In the genomic region with DNA sequence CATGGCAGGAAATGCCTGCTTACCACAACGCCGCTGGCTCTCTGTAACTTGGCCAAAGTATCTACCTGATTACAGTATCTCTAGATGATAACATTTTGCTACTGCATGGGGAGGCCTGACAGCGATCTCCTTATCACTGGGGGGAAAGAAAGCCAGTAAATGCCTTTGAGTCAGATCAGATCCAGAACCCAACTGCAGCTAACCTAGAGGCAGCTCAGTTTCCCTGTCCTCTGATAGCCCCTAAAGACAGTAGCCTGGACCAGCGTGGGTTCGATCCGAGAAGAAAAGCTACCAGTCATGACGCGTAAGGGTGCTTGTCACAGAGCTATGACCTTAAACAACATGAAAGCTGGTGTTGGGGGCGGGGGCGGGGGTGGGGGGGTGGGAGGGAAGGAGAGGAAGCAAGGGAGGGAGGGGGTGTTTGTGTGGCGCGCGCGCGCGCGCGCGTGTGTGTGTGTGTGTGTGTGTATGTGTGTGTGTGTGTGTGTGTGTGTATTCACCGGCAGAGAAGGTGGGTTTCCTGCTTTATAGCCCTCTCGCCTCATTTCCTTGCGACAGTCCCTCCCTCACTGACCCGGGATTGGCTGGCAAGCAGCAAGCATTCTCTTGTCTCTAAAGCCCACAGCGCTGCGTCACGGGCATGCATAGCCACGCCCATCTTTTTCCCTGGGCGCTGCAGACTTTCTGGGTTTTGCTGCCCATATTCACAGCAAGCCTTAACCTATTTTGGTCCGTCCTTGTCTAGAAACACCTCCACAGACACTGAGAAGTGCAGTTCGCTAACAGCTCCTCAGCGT, we compare ENCODE assay signal across 7 mouse cellular contexts. TPM values are rescaled to one million over a fixed set of nuclear protein-coding genes. Genes with fewer than 3 reads are reported as not detected.
DNase-seq lines count a peak whose midpoint lies in the region; ATAC-seq and TF ChIP-seq lines count a peak whose summit lies in the region.

No protein-coding gene starts in this region.

- TF ChIP-seq CTCF in intestine, postnatal 0 days (IDR thresholded peaks at IDR 0.05; ENCODE audit: low read depth): no peak
- TF ChIP-seq CTCF in small intestine, adult 2 months (IDR thresholded peaks at IDR 0.05; ENCODE audit: extremely low read depth, insufficient read length, insufficient replicate concordance, low read depth, low read length): no peak

- 8% methylated on average over 21 of the region's 31 CpGs for WGBS in embryonic facial prominence, embryonic 10.5 days
- 2% methylated on average over 23 of the region's 31 CpGs for WGBS in intestine, postnatal 0 days
- WGBS in midbrain, embryonic 10.5 days: 8% methylated on average over 22 of the region's 31 CpGs
- WGBS in small intestine, adult 2 months: 2% methylated on average over 25 of the region's 31 CpGs

- H3K9me3 ChIP-seq in embryonic facial prominence, embryonic 10.5 days: no peaks in the 10 kb centered on the region
- no peaks in the 10 kb centered on the region for H3K9me3 ChIP-seq in intestine, postnatal 0 days (ENCODE audit: control insufficient read depth)
- no peaks in the 10 kb centered on the region for H3K9me3 ChIP-seq in midbrain, embryonic 10.5 days (replicated peaks)

- H3K4me1 ChIP-seq in embryonic facial prominence, embryonic 10.5 days: peaks cover 16% of the 10 kb centered on the region
- H3K4me1 ChIP-seq in intestine, postnatal 0 days (replicated peaks; ENCODE audit: control insufficient read depth, insufficient read depth, low read length): no peaks in the 10 kb centered on the region
- H3K4me1 ChIP-seq in midbrain, embryonic 10.5 days: peaks cover 13% of the 10 kb centered on the region
- H3K4me1 ChIP-seq in small intestine, adult 2 months (ENCODE audit: control insufficient read depth, insufficient read depth, insufficient read length, low read length): peaks cover 2% of the 10 kb centered on the region

- ATAC-seq in granulocyte monocyte progenitor cell, adult 5-6 weeks (replicated peaks; ENCODE audit: poor library complexity, severe bottlenecking): peak; percentile 98
- peak; percentile 91 for ATAC-seq in intestine, postnatal 0 days

- H3K9ac ChIP-seq in intestine, postnatal 0 days (ENCODE audit: low read depth, low read length): peak overlapping the region; percentile 42

- peak overlapping the region; percentile 82 for H3K27ac ChIP-seq in embryonic facial prominence, embryonic 10.5 days (replicated peaks)
- peak overlapping the region; percentile 82 for H3K27ac ChIP-seq in intestine, postnatal 0 days (ENCODE audit: low read depth, low read length)
- H3K27ac ChIP-seq in midbrain, embryonic 10.5 days (replicated peaks): peak overlapping the region; percentile 76
- H3K27ac ChIP-seq in small intestine, adult 2 months (ENCODE audit: insufficient read depth, low read depth, low read length): peak overlapping the region; percentile 52

- no peaks in the 10 kb centered on the region for H3K27me3 ChIP-seq in embryonic facial prominence, embryonic 10.5 days (replicated peaks; ENCODE audit: low read depth, poor library complexity, severe bottlenecking)
- H3K27me3 ChIP-seq in intestine, postnatal 0 days (replicated peaks; ENCODE audit: control insufficient read depth, insufficient read depth, low read length): no peaks in the 10 kb centered on the region
- H3K27me3 ChIP-seq in midbrain, embryonic 10.5 days (ENCODE audit: low read depth, poor library complexity, severe bottlenecking): no peaks in the 10 kb centered on the region
- no peaks in the 10 kb centered on the region for H3K27me3 ChIP-seq in small intestine, adult 2 months (ENCODE audit: control insufficient read depth, insufficient read depth, low read length)

- TF ChIP-seq POLR2A in small intestine, adult 2 months (IDR thresholded peaks at IDR 0.05; ENCODE audit: low read depth, low read length): no peak

- peak overlapping the region; percentile 65 for H3K4me2 ChIP-seq in intestine, postnatal 0 days (replicated peaks; ENCODE audit: low read depth)

- no peaks in the 10 kb centered on the region for H3K36me3 ChIP-seq in embryonic facial prominence, embryonic 10.5 days (replicated peaks)
- no peaks in the 10 kb centered on the region for H3K36me3 ChIP-seq in intestine, postnatal 0 days (ENCODE audit: control insufficient read depth, insufficient read depth)
- no peaks in the 10 kb centered on the region for H3K36me3 ChIP-seq in midbrain, embryonic 10.5 days
- no peaks in the 10 kb centered on the region for H3K36me3 ChIP-seq in small intestine, adult 2 months (ENCODE audit: control insufficient read depth, insufficient read depth, low read length)

- DNase-seq in adrenal gland, postnatal 10 days: peak; percentile 91
- peak; percentile 91 for DNase-seq in embryonic facial prominence, embryonic 10.5 days (ENCODE audit: low spot score)
- DNase-seq in left cerebral cortex, postnatal 36 days (ENCODE audit: low spot score in 2 of 2): peak; percentile 80 to 81
- peak; percentile 86 for DNase-seq in midbrain, embryonic 10.5 days (ENCODE audit: low spot score)

- peak overlapping the region; percentile 61 for H3K4me3 ChIP-seq in embryonic facial prominence, embryonic 10.5 days
- H3K4me3 ChIP-seq in intestine, postnatal 0 days (ENCODE audit: low read depth, low read length): peak overlapping the region; percentile 26
- peak overlapping the region; percentile 58 for H3K4me3 ChIP-seq in midbrain, embryonic 10.5 days
- peak overlapping the region; percentile 51 for H3K4me3 ChIP-seq in small intestine, adult 2 months (ENCODE audit: low read depth, low read length)

- intact Hi-C loops in left cerebral cortex, postnatal 36 days (cut with DNase I): loop anchor here (1.0 kb wide), 1 partner anchor 20 kb away; no protein-coding TSS in a partner anchor

RNA-seq across cellular contexts. Expression of a gene that starts 18.5 kb away (rescaled TPM):
- total RNA-seq in adrenal gland, postnatal 10 days (2021): 10 to 100 TPM; 60.6 to 72.7 TPM
- polyA plus RNA-seq in embryonic facial prominence, embryonic 10.5 days (2016; fragmentation: Nextera tagmentation; extraction: Ambion mirVana): 25.0 and 28.3 TPM in 2 replicates
- total RNA-seq in granulocyte monocyte progenitor cell, adult 5-6 weeks (2014; fragmentation: Nextera tagmentation): 10.2 and 10.3 TPM in 2 replicates
- total RNA-seq in granulocyte monocyte progenitor cell, adult 5-6 weeks (2017): 8.6 and 8.9 TPM in 2 replicates
- 44.7 and 49.0 TPM in 2 replicates for polyA plus RNA-seq in intestine, postnatal 0 days (2015; fragmentation: Nextera tagmentation; extraction: Ambion mirVana)
- total RNA-seq in left cerebral cortex, postnatal 36 days (2021): 10 to 100 TPM; 57.9 to 60.6 TPM
- 26.3 and 26.7 TPM in 2 replicates for polyA plus RNA-seq in midbrain, embryonic 10.5 days (2016; fragmentation: Nextera tagmentation; extraction: Ambion mirVana)
- polyA plus RNA-seq in small intestine, adult 2 months (2012; rRNA removed): 39.4 and 138 TPM in 2 replicates

RNA-seq across cellular contexts. Expression of a gene that starts 21.4 kb away (rescaled TPM):
- total RNA-seq in adrenal gland, postnatal 10 days (2021): under 1 TPM in 1 of 2 experiments, not detected in 1; 0.09 TPM
- polyA plus RNA-seq in embryonic facial prominence, embryonic 10.5 days (2016; fragmentation: Nextera tagmentation; extraction: Ambion mirVana): 0.05 TPM in 1 of 2 replicates, not detected in the other
- not detected in 2 replicates for total RNA-seq in granulocyte monocyte progenitor cell, adult 5-6 weeks (2014; fragmentation: Nextera tagmentation)
- not detected in 2 replicates for total RNA-seq in granulocyte monocyte progenitor cell, adult 5-6 weeks (2017)
- 0.77 and 1.0 TPM in 2 replicates for polyA plus RNA-seq in intestine, postnatal 0 days (2015; fragmentation: Nextera tagmentation; extraction: Ambion mirVana)
- not detected for total RNA-seq in left cerebral cortex, postnatal 36 days (2021)
- polyA plus RNA-seq in midbrain, embryonic 10.5 days (2016; fragmentation: Nextera tagmentation; extraction: Ambion mirVana): 0.04 TPM in 1 of 2 replicates, not detected in the other
- polyA plus RNA-seq in small intestine, adult 2 months (2012; rRNA removed): 0.13 and 0.20 TPM in 2 replicates

RNA-seq across cellular contexts. Expression of a gene that starts 25.5 kb away (rescaled TPM):
- total RNA-seq in adrenal gland, postnatal 10 days (2021): 100 to 1,000 TPM; 298 to 353 TPM
- polyA plus RNA-seq in embryonic facial prominence, embryonic 10.5 days (2016; fragmentation: Nextera tagmentation; extraction: Ambion mirVana): 36.5 and 38.6 TPM in 2 replicates
- total RNA-seq in granulocyte monocyte progenitor cell, adult 5-6 weeks (2014; fragmentation: Nextera tagmentation): 42.5 and 46.2 TPM in 2 replicates
- 25.7 and 34.0 TPM in 2 replicates for total RNA-seq in granulocyte monocyte progenitor cell, adult 5-6 weeks (2017)
- polyA plus RNA-seq in intestine, postnatal 0 days (2015; fragmentation: Nextera tagmentation; extraction: Ambion mirVana): 10.6 and 11.5 TPM in 2 replicates
- 10 to 100 TPM; 60.7 to 60.8 TPM for total RNA-seq in left cerebral cortex, postnatal 36 days (2021)
- 44.1 and 47.3 TPM in 2 replicates for polyA plus RNA-seq in midbrain, embryonic 10.5 days (2016; fragmentation: Nextera tagmentation; extraction: Ambion mirVana)
- polyA plus RNA-seq in small intestine, adult 2 months (2012; rRNA removed): 16.3 and 26.1 TPM in 2 replicates

RNA-seq across cellular contexts. Expression of a gene that starts 52.0 kb away (rescaled TPM):
- 1 to 10 TPM; 4.4 to 5.5 TPM for total RNA-seq in adrenal gland, postnatal 10 days (2021)
- polyA plus RNA-seq in embryonic facial prominence, embryonic 10.5 days (2016; fragmentation: Nextera tagmentation; extraction: Ambion mirVana): 24.2 and 25.4 TPM in 2 replicates
- total RNA-seq in granulocyte monocyte progenitor cell, adult 5-6 weeks (2014; fragmentation: Nextera tagmentation): 1.1 and 2.5 TPM in 2 replicates
- total RNA-seq in granulocyte monocyte progenitor cell, adult 5-6 weeks (2017): 1.6 and 2.0 TPM in 2 replicates
- polyA plus RNA-seq in intestine, postnatal 0 days (2015; fragmentation: Nextera tagmentation; extraction: Ambion mirVana): 3.1 and 3.3 TPM in 2 replicates
- 10 to 100 TPM; 33.8 to 38.0 TPM for total RNA-seq in left cerebral cortex, postnatal 36 days (2021)
- 16.7 and 22.0 TPM in 2 replicates for polyA plus RNA-seq in midbrain, embryonic 10.5 days (2016; fragmentation: Nextera tagmentation; extraction: Ambion mirVana)
- polyA plus RNA-seq in small intestine, adult 2 months (2012; rRNA removed): 0.62 and 0.96 TPM in 2 replicates

Comparison
In these comparisons a context has a peak if more than half of its experiments do, and no peak if none do; other contexts are left out.
1. Peak in every context shown above with its lines: DNase-seq, ATAC-seq, H3K4me3 ChIP-seq and H3K27ac ChIP-seq.